Mouse (Mus musculus) brain, embryonic 14.5 days (tissue): ENCODE measurements around the gene Veph1. TPM values are rescaled to one million over a fixed set of nuclear protein-coding genes. Genes with fewer than 3 reads are reported as not detected.

Experiments used
- DNase-seq: peaks from one replicate; pipeline ENCODE4 v3.0.0-alpha.2; 2011; ENCODE audit warnings: low read depth
- CTCF ChIP-seq: fragments of 200-500 bp; IDR thresholded peaks from 2 replicates; pipeline ENCODE4 v1.5.1; 2012; ENCODE audit warnings: inconsistent platforms, mild to moderate bottlenecking, moderate library complexity, borderline replicate concordance; ENCODE audit not compliant: insufficient read depth, insufficient read length; ENCODE audit errors: extremely low read depth
- POLR2A ChIP-seq: fragments of 200-500 bp; IDR thresholded peaks from 2 replicates; pipeline ENCODE4 v1.6.1; 2012; ENCODE audit warnings: mild to moderate bottlenecking, inconsistent platforms, borderline replicate concordance; ENCODE audit not compliant: poor library complexity, insufficient read depth, insufficient read length, severe bottlenecking; ENCODE audit errors: extremely low read depth
- polyA plus RNA-seq: library from polyadenylated mRNA; depleted of rRNA; stranded (reverse); fragments of >200 nt; gene quantifications from 2 replicates; pipeline ENCODE4 v1.2.3, GENCODE M21; 2012

The Veph1 gene
- polyA plus RNA-seq, 1 experiment = 3.3 TPM

GRCm38 (mm10) chr3:66220554-66221242 lies 75.9 kb downstream of the Veph1 start:
- peak; percentile 80 for DNase-seq
- TF ChIP-seq POLR2A = no peak
- TF ChIP-seq CTCF = no peak

- peak; percentile 73 for DNase-seq
- TF ChIP-seq POLR2A (no peak), CTCF (no peak)
Observed at GRCm38 (mm10) chr3:66219655-66220191, 76.9 kb downstream of the Veph1 start, which contains the start of gene Ptx3. Gene Ptx3 (plus strand): TSS chr3:66219910.

GRCm38 (mm10) chr3:66215759-66216158 lies 80.9 kb downstream of the Veph1 start:
- TF ChIP-seq CTCF = no peak
- TF ChIP-seq POLR2A = no peak
- DNase-seq = no peak

- no peak for TF ChIP-seq POLR2A
- TF ChIP-seq CTCF = no peak
- no peak for DNase-seq
Observed at GRCm38 (mm10) chr3:66213524-66213923, 83.1 kb downstream of the Veph1 start.

DNA sequence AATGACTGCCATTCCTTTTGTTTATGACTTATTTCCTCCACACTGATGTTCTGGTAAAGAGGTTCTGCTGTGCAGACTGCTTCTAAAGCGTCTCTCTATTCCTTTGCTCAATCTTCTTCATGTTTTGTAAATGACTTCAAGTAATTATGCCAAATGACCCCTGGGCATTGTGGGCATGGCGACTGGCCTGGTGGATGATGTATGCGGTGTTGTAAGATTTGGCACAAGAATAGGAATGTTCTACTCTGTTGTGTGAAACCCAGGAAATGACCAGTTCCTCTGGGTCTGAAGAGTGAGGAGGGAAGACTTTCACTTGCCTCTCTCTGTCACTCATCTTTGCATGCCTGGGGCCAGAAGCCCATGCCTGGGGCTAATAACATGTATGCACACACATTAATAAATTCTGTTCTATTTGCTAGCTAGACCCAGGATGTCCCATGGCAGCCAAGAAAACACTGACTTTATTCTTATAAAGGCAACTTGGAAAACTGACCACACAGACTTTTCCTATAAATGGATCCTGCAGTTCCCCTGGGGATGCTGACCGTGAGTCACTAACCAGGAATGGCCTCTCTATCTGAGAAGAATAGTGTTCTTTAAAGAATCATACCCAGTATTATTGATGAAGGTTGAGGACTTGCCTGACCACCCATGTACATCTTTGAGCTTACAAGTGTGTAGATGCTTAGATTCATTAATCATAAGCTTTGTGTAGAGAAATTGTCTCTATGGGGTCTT lies 87.6 kb downstream of the Veph1 start:
- TF ChIP-seq CTCF (no peak), POLR2A (no peak)
- no peak for DNase-seq

DNA sequence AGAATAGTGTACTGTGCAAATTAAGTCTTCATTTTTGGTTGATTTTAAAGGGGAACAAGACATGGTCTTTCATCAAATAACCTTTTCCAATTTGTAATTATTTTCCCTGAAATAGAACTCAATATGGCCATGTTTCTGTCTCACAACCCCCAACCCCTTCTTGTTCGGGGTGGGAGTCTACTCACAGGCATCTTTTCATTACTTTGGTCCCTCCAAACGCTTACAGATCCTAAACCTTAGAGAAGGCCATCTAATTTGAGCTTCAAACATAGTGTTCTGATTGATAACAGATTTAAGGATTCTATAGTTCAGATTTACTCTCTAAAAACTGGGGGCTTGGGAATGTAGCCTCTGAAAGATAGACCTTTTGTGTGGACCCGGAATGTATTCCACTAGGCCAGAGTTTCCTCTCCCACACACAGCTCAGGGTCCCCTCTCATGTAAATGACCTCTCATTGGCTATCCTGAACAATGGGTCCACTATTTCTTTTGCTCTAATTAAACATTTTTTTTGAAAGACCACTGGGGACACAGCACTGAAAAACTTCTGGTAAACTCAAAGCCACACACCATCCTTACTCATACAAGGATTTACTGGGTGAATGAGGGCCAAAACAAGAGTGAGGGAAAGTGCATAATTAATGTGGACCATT lies 102.6 kb downstream of the Veph1 start:
- TF ChIP-seq POLR2A (no peak), CTCF (no peak)
- peak; percentile 87 for DNase-seq

DNA sequence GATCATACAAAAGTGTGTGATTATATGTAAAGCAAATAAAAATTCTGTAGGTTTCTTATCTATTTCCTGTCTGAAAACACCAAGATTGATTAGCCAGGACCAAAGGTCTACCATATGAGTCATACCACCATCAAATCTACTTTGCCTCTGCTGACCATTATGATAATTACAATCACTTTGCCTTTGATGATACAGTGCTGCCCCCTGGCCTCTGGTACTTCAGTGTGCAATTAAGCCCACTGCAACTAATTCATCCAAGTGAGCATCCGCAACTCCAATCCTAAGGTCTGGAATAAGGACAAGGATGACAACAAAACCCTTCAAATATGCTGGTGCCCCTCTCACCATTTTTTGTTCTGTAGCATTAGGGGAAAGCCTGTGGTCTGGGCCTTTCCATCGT lies 117.0 kb downstream of the Veph1 start:
- peak; percentile 37 for DNase-seq
- no peak for TF ChIP-seq POLR2A
- TF ChIP-seq CTCF = no peak

- TF ChIP-seq POLR2A = no peak
- no peak for TF ChIP-seq CTCF
- peak; percentile 79 for DNase-seq
Observed at GRCm38 (mm10) chr3:66172907-66173306, 123.7 kb downstream of the Veph1 start.

DNA sequence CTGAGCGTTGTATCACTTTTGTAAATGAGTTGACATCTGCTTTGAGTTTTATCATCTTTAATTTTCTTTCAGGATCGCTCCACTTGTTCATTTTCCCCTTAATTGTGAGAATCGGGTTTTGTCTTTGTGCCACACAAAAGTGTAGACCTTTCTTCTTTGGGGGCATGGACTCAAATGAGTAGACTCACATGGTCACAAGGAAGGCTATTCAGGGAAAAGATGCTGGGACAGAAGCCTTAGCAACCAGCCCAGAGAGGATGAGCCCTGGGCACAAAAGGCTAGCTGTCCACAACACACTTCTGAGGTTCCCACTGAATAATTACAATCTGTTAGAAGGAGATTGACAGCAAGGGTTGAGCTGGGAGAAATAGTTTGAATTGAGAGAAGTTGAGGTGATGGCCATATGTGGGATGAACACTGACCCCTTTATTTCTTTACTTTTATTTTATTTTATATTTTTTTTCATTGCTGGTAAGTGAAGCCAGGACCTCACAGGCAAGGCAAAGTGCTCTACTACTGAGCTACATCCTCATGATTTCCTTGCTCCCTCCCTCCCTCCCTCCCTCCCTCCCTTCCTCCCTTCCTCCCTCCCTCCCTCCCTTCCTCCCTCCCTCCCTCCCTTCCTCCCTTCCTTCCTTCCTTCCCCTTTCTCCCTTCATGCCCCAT lies 126.6 kb downstream of the Veph1 start:
- no peak for TF ChIP-seq POLR2A
- TF ChIP-seq CTCF = no peak
- peak; percentile 75 for DNase-seq

- no peak for DNase-seq
- TF ChIP-seq CTCF (no peak), POLR2A (no peak)
Observed at GRCm38 (mm10) chr3:66166606-66167290, 129.9 kb downstream of the Veph1 start.
